Mouse (Mus musculus) right cerebral cortex, postnatal 4 days (tissue): ENCODE measurements around the gene Epop.

Experiments
- DNase-seq: peaks from one replicate; pipeline ENCODE4 v3.0.0-alpha.2; 2022

Epop gene

GRCm38 (mm10) chr11:97629576-97629975, at the start of gene Epop:
Gene Epop (minus strand): TSS chr11:97629702.
- DNase-seq = peak; percentile 86

GRCm38 (mm10) chr11:97678301-97678700, 48.8 kb upstream of the Epop start:
- DNase-seq = no peak

- DNase-seq = no peak
Measured at GRCm38 (mm10) chr11:97677842-97678241, 48.3 kb upstream of the Epop start.

GRCm38 (mm10) chr11:97677381-97677780, 47.9 kb upstream of the Epop start:
- no peak for DNase-seq

GRCm38 (mm10) chr11:97676050-97676754, 46.7 kb upstream of the Epop start:
- DNase-seq = no peak

- no peak for DNase-seq
Measured at GRCm38 (mm10) chr11:97673148-97673547, 43.6 kb upstream of the Epop start.

GRCm38 (mm10) chr11:97671177-97671527, 41.6 kb upstream of the Epop start:
- no peak for DNase-seq

GRCm38 (mm10) chr11:97670234-97671176, 41.0 kb upstream of the Epop start:
- DNase-seq = no peak

GRCm38 (mm10) chr11:97669829-97670228, 40.3 kb upstream of the Epop start:
- DNase-seq = no peak

- no peak for DNase-seq
Measured at GRCm38 (mm10) chr11:97669268-97669667, 39.8 kb upstream of the Epop start.

GRCm38 (mm10) chr11:97668160-97668559, 38.7 kb upstream of the Epop start:
- no peak for DNase-seq

GRCm38 (mm10) chr11:97666794-97667193, 37.3 kb upstream of the Epop start:
- DNase-seq = no peak

GRCm38 (mm10) chr11:97666221-97666620, 36.7 kb upstream of the Epop start:
- DNase-seq = no peak

- no peak for DNase-seq
Measured at GRCm38 (mm10) chr11:97665431-97665830, 35.9 kb upstream of the Epop start.

GRCm38 (mm10) chr11:97664771-97665240, 35.3 kb upstream of the Epop start:
- no peak for DNase-seq

GRCm38 (mm10) chr11:97664339-97664665, 34.8 kb upstream of the Epop start:
- DNase-seq = no peak

- DNase-seq = no peak
Measured at GRCm38 (mm10) chr11:97663528-97664338, 34.2 kb upstream of the Epop start.

- peak; percentile 81 for DNase-seq
Measured at GRCm38 (mm10) chr11:97662893-97663527, 33.5 kb upstream of the Epop start, which contains the start of gene Mllt6. Gene Mllt6 (plus strand): TSS chr11:97663414.

- no peak for DNase-seq
Measured at GRCm38 (mm10) chr11:97662207-97662892, 32.8 kb upstream of the Epop start.

GRCm38 (mm10) chr11:97661648-97662133, 32.2 kb upstream of the Epop start:
- DNase-seq = no peak

GRCm38 (mm10) chr11:97660734-97661647, 31.5 kb upstream of the Epop start:
- no peak for DNase-seq
